Mouse (Mus musculus): ENCODE data around the gene Shank3. TPM values are rescaled to one million over a fixed set of nuclear protein-coding genes. Genes with fewer than 3 reads are reported as not detected.

The Shank3 gene
- polyA plus RNA-seq, 1 experiment from 2014 or later = 1.0 TPM

GRCm38 (mm10) chr15:89530336-89530735, 30.9 kb downstream of the Shank3 start:
- ATAC-seq (replicated peaks; ENCODE audit: low FRiP score, low read depth) (no peak), DNase-seq (ENCODE audit: low spot score) (peak; percentile 76)
- H3K4me3 ChIP-seq (replicated peaks; ENCODE audit: low read depth, low read length) = no peak overlapping the region
- no peak overlapping the region for H3K9ac ChIP-seq (ENCODE audit: low read depth, low read length)
- H3K36me3 ChIP-seq (ENCODE audit: insufficient read depth, low read length) = no peaks in the 10 kb centered on the region
- H3K4me1 ChIP-seq (replicated peaks; ENCODE audit: insufficient read depth, low read length) = no peaks in the 10 kb centered on the region
- H3K9me3 ChIP-seq (replicated peaks; ENCODE audit: low read length) = no peaks in the 10 kb centered on the region
- WGBS = 8% methylated on average over 4 of the region's 4 CpGs
- peak; percentile 93 for TF ChIP-seq CTCF (IDR thresholded peaks at IDR 0.05; ENCODE audit: low read depth)
- no peaks in the 10 kb centered on the region for H3K27me3 ChIP-seq (ENCODE audit: insufficient read depth, low read length)
- no peak overlapping the region for H3K4me2 ChIP-seq (ENCODE audit: low read length)
- no peak overlapping the region for H3K27ac ChIP-seq

GRCm38 (mm10) chr15:89531399-89531798, 32.0 kb downstream of the Shank3 start:
- TF ChIP-seq CTCF (IDR thresholded peaks at IDR 0.05; ENCODE audit: low read depth) = no peak
- Histone ChIP-seq H3K9ac (ENCODE audit: low read depth, low read length) (no peak overlapping the region), H3K4me1 (replicated peaks; ENCODE audit: insufficient read depth, low read length) (no peaks in the 10 kb centered on the region), H3K9me3 (replicated peaks; ENCODE audit: low read length) (no peaks in the 10 kb centered on the region), H3K36me3 (ENCODE audit: insufficient read depth, low read length) (no peaks in the 10 kb centered on the region), H3K27me3 (ENCODE audit: insufficient read depth, low read length) (no peaks in the 10 kb centered on the region), H3K4me3 (replicated peaks; ENCODE audit: low read depth, low read length) (no peak overlapping the region), H3K27ac (no peak overlapping the region), H3K4me2 (ENCODE audit: low read length) (no peak overlapping the region)
- WGBS = 85% methylated on average over 5 of the region's 5 CpGs
- ATAC-seq (replicated peaks; ENCODE audit: low FRiP score, low read depth) (no peak), DNase-seq (ENCODE audit: low spot score) (no peak)

DNA sequence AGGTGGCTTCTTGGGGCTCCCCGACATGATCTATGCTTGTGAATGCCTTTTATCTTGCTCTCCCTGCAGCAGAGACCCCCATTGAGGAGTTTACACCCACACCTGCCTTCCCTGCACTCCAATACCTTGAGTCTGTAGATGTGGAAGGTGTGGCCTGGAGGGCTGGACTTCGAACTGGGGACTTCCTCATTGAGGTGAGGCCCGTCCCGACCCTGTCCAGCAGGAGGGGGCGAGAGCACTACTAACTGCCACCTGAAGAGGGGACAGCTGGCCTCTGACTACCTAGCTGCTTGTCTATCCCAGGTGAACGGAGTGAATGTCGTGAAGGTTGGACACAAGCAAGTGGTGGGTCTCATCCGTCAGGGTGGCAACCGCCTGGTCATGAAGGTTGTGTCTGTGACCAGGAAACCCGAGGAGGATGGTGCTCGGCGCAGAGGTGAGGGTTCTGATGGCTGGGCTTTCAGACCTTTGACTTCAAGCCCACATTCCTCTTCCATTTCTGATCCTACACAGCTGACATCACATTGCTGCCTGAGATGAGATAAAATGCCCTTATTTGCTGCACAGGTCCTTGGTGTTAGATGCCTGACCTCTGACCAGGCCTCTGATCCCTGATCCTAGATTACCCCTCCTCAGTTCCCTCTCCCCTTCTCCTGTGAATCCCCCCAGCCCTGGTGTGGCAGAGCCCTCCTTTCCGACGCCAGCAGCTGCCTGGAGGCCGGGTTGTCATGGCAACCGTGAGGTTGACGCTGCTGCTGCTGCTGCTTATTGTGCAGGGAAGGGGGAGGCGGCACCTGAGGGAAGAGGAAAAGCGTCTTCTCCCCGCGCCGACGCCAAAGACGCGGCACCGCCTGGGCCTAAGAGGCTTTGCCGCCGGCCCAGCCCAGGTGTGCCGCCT, 32.9 kb downstream of the Shank3 start:
- no peak overlapping the region for H3K4me3 ChIP-seq (replicated peaks; ENCODE audit: low read depth, low read length)
- no peaks in the 10 kb centered on the region for H3K27me3 ChIP-seq (ENCODE audit: insufficient read depth, low read length)
- TF ChIP-seq CTCF (IDR thresholded peaks at IDR 0.05; ENCODE audit: low read depth) = no peak
- H3K36me3 ChIP-seq (ENCODE audit: insufficient read depth, low read length) = no peaks in the 10 kb centered on the region
- H3K27ac ChIP-seq = no peak overlapping the region
- peak overlapping the region; percentile 15; the same call in 1 of the 2 replicates for H3K4me2 ChIP-seq (ENCODE audit: low read length)
- ATAC-seq (replicated peaks; ENCODE audit: low FRiP score, low read depth) (no peak), DNase-seq (ENCODE audit: low spot score) (peak; percentile 33)
- no peaks in the 10 kb centered on the region for H3K9me3 ChIP-seq (replicated peaks; ENCODE audit: low read length)
- H3K9ac ChIP-seq (ENCODE audit: low read depth, low read length) = no peak overlapping the region
- no peaks in the 10 kb centered on the region for H3K4me1 ChIP-seq (replicated peaks; ENCODE audit: insufficient read depth, low read length)
- 34% methylated on average over 29 of the region's 29 CpGs for WGBS

DNA sequence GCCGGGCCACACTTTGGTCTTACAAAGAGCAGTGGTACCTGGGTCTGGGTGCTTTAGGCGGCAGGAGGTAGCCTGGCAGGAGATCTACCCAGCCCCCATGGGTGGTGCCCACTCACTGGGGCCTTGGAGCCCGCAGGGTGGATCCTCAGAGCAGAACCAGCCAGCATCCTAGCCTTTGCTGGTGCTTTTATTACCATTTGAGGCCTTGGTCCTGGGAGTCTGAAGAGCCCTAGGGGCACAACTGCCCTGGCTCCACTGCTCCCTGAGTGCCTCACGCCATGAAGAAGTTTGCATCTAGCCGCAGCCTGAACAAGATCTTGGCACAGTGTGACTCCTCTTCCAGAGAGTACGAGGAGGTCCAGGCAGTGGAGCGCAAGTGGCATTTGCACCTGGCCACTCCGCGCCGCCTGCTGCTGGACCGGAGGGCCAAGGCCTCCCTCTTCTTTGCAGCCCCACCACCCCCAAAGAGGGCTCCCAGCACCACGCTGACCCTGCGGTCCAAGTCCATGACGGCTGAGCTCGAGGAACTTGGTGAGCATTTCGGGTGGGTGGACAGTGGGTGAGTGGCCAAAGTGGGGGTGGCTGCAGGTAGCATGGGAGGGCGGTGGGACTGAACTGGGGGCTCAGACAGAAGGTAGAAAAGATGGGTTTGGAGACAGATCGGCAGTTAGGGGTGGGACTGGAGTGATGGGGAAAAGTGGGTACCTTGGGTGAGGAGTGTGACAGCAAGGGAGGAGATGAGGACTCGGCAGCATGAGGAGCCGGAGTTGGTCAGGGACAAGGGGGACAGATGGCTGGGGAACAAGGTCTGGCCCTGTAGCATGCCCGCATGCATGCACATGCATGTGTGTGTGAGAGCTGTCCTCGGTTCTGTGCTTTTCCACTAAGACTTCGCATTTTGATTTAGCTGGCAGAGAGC, 33.8 kb downstream of the Shank3 start:
- ATAC-seq (replicated peaks; ENCODE audit: low FRiP score, low read depth) = no peak
- TF ChIP-seq CTCF (IDR thresholded peaks at IDR 0.05; ENCODE audit: low read depth) = no peak

GRCm38 (mm10) chr15:89533843-89534207, 34.4 kb downstream of the Shank3 start:
- no peak for TF ChIP-seq CTCF (IDR thresholded peaks at IDR 0.05; ENCODE audit: low read depth)
- no peak for DNase-seq (ENCODE audit: low spot score)
- no peaks in the 10 kb centered on the region for H3K4me1 ChIP-seq (replicated peaks; ENCODE audit: insufficient read depth, low read length)
- H3K27ac ChIP-seq = no peak overlapping the region
- H3K27me3 ChIP-seq (ENCODE audit: insufficient read depth, low read length) = no peaks in the 10 kb centered on the region
- H3K4me3 ChIP-seq (replicated peaks; ENCODE audit: low read depth, low read length) = no peak overlapping the region
- H3K36me3 ChIP-seq (ENCODE audit: insufficient read depth, low read length) = no peaks in the 10 kb centered on the region
- 89% methylated on average over 10 of the region's 10 CpGs for WGBS
- H3K4me2 ChIP-seq (ENCODE audit: low read length) = no peak overlapping the region
- no peaks in the 10 kb centered on the region for H3K9me3 ChIP-seq (replicated peaks; ENCODE audit: low read length)
- no peak overlapping the region for H3K9ac ChIP-seq (ENCODE audit: low read depth, low read length)
- no peak for ATAC-seq (replicated peaks; ENCODE audit: low FRiP score, low read depth)

More for the DNA sequence above, 33.8 kb downstream of the Shank3 start:
- no peak overlapping the region for H3K27ac ChIP-seq
- no peak overlapping the region for H3K9ac ChIP-seq (ENCODE audit: low read depth, low read length)
- H3K4me1 ChIP-seq (replicated peaks; ENCODE audit: insufficient read depth, low read length) = no peaks in the 10 kb centered on the region
- H3K36me3 ChIP-seq (ENCODE audit: insufficient read depth, low read length) = no peaks in the 10 kb centered on the region
- 77% methylated on average over 23 of the region's 23 CpGs for WGBS
- no peaks in the 10 kb centered on the region for H3K27me3 ChIP-seq (ENCODE audit: insufficient read depth, low read length)
- H3K4me3 ChIP-seq (replicated peaks; ENCODE audit: low read depth, low read length) = no peak overlapping the region
- H3K9me3 ChIP-seq (replicated peaks; ENCODE audit: low read length) = no peaks in the 10 kb centered on the region
- peak overlapping the region; percentile 15; the same call in 1 of the 2 replicates for H3K4me2 ChIP-seq (ENCODE audit: low read length)
- no peak for DNase-seq (ENCODE audit: low spot score)

DNA sequence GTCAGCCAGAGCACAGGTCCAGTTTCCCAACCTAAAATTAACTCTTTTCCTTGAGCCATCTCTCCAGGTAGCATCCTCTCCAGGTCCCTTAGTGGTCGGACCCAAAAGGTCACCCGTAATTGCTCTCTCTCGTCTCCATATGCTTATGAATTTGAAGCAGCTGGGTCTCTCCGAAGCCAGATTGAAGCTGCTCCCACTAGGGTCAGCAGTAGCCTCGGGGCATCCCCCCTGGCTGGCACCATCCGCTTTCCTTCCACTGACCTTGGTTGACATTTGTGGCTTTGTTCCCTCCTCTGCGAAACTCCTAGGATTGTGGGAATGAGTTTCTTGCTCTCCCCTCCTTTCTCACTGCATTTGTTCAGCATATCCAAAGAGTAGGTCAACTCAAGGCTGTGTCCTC, 44.7 kb downstream of the Shank3 start:
- Histone ChIP-seq H3K9me3 (replicated peaks; ENCODE audit: low read length) (no peaks in the 10 kb centered on the region), H3K9ac (ENCODE audit: low read depth, low read length) (no peak overlapping the region), H3K27me3 (ENCODE audit: insufficient read depth, low read length) (peaks cover 4% of the 10 kb centered on the region; the same call in 1 of the 2 replicates), H3K36me3 (ENCODE audit: insufficient read depth, low read length) (no peaks in the 10 kb centered on the region), H3K4me1 (replicated peaks; ENCODE audit: insufficient read depth, low read length) (no peaks in the 10 kb centered on the region; the same call in 1 of the 2 replicates), H3K27ac (no peak overlapping the region), H3K4me3 (replicated peaks; ENCODE audit: low read depth, low read length) (no peak overlapping the region), H3K4me2 (ENCODE audit: low read length) (no peak overlapping the region)
- TF ChIP-seq CTCF (IDR thresholded peaks at IDR 0.05; ENCODE audit: low read depth) = no peak
- DNase-seq (ENCODE audit: low spot score) (no peak), ATAC-seq (replicated peaks; ENCODE audit: low FRiP score, low read depth) (no peak)
- 87% methylated on average over 7 of the region's 7 CpGs for WGBS

Data from kidney, postnatal 0 days (tissue).